Mouse (Mus musculus) stomach, postnatal 0 days (tissue): Measurements from ENCODE around the gene Chit1.

ENCODE experiments used
- CTCF ChIP-seq: IDR thresholded peaks from 2 replicates; pipeline ENCODE4 v1.5.1; 2016; ENCODE audit warnings: antibody characterized with exemption, low read depth, mild to moderate bottlenecking, moderate library complexity
- EP300 ChIP-seq: optimal IDR thresholded peaks from 2 replicates; pipeline ENCODE3; 2016; ENCODE audit warnings: antibody characterized with exemption

GRCm38 (mm10) chr1:134110015-134110414, 1.0 kb upstream of the Chit1 start:
- no peak for TF ChIP-seq CTCF
- no peak for TF ChIP-seq EP300
